In genomic region chr4:97824451-97824850, GRCm38 (mm10) we compare ENCODE assay signal across 15 mouse cellular contexts. TPM values are rescaled to one million over a fixed set of nuclear protein-coding genes. Genes with fewer than 3 reads are reported as not detected.
A peak's percentile ranks its signal among the peaks of the same experiment; 100 is the strongest.
DNase-seq lines count a peak whose midpoint lies in the region; ATAC-seq and TF ChIP-seq lines count a peak whose summit lies in the region.
"Had no signal": no experiment of that assay in that cellular context is flagged by ENCODE, and none has a peak within 500 bp of the region (broad histone marks: within the 10 kb centered on the region; RNA-seq: fewer than 3 reads in every experiment).

No protein-coding gene starts in this region.

- DNase-seq in heart, adult 11 months, result peak; percentile 89
- no peak for DNase-seq in heart, postnatal 36 days
- peak; percentile 13 for DNase-seq in kidney, postnatal 0 days (ENCODE audit: low spot score)
- DNase-seq in kidney, adult 18-20 months, result no peak
- peak; percentile 77 for DNase-seq in brain, embryonic 14.5 days (ENCODE audit: low read depth)
- DNase-seq in heart, postnatal 4 days, result peak; percentile 46
- DNase-seq in urinary bladder, postnatal 36 days (ENCODE audit: low spot score in 2 of 2), result no peak
- no peak for DNase-seq in retina, embryonic 14.5 days (ENCODE audit: low spot score)
- DNase-seq: B cell, adult 2 months; cerebellum, adult 18-20 months; liver; right cerebral cortex, postnatal 14 days; thymus, postnatal 14 days had no signal

- H3K27me3 ChIP-seq in kidney, postnatal 0 days (ENCODE audit: insufficient read depth, low read length), result no peaks in the 10 kb centered on the region

- H3K4me3 ChIP-seq in kidney, postnatal 0 days (replicated peaks; ENCODE audit: low read depth, low read length), result no peak overlapping the region

- H3K9me3 ChIP-seq in kidney, postnatal 0 days (replicated peaks; ENCODE audit: low read length), result no peaks in the 10 kb centered on the region

- no peak overlapping the region for H3K9ac ChIP-seq in kidney, postnatal 0 days (ENCODE audit: low read depth, low read length)

- H3K4me1 ChIP-seq in kidney, postnatal 0 days (replicated peaks; ENCODE audit: insufficient read depth, low read length), result no peaks in the 10 kb centered on the region

- intact Hi-C loops in heart, postnatal 36 days (cut with DNase I), result no loop called here

- no peak overlapping the region for H3K4me2 ChIP-seq in kidney, postnatal 0 days (ENCODE audit: low read length)

- no peak overlapping the region for H3K27ac ChIP-seq in kidney, postnatal 0 days

- 63% methylated on average over 4 of the region's 4 CpGs for WGBS in kidney, postnatal 0 days

- no peaks in the 10 kb centered on the region for H3K36me3 ChIP-seq in kidney, postnatal 0 days (ENCODE audit: insufficient read depth, low read length)

- TF ChIP-seq POLR2A in brain, embryonic 14.5 days (IDR thresholded peaks at IDR 0.05; ENCODE audit: borderline replicate concordance, extremely low read depth, insufficient read depth, insufficient read length, poor library complexity, severe bottlenecking), result no peak

- no peak for ATAC-seq in kidney, postnatal 0 days (replicated peaks; ENCODE audit: low FRiP score, low read depth)

- no peak for TF ChIP-seq CTCF in kidney, postnatal 0 days (IDR thresholded peaks at IDR 0.05; ENCODE audit: low read depth)
- TF ChIP-seq CTCF in brain, embryonic 14.5 days (IDR thresholded peaks at IDR 0.05; ENCODE audit: borderline replicate concordance, extremely low read depth, insufficient read depth, insufficient read length), result no peak

RNA-seq across cellular contexts. Expression of gene E130114P18Rik, which starts 46.6 kb away (rescaled TPM):
- under 1 TPM in 1 of 2 experiments, not detected in 1; 0.28 TPM for total RNA-seq in heart, postnatal 36 days (2021)
- polyA plus RNA-seq in kidney, postnatal 0 days (2015; fragmentation: Nextera tagmentation; extraction: Ambion mirVana), result 0.38 and 0.71 TPM in 2 replicates
- polyA plus RNA-seq in brain, embryonic 14.5 days (2012; rRNA removed), result 19.7 and 31.1 TPM in 2 replicates
- not detected for total RNA-seq in heart, postnatal 4 days (2021)
- total RNA-seq: ES-E14; megakaryocyte progenitor cell, adult 5-6 weeks had no signal

RNA-seq across cellular contexts. Expression of gene Nfia, which starts 51.9 kb away (rescaled TPM):
- total RNA-seq in heart, postnatal 36 days (2021), result 100 to 1,000 TPM; 128 to 149 TPM
- 25.9 and 29.1 TPM in 2 replicates for polyA plus RNA-seq in kidney, postnatal 0 days (2015; fragmentation: Nextera tagmentation; extraction: Ambion mirVana)
- polyA plus RNA-seq in brain, embryonic 14.5 days (2012; rRNA removed), result 54.5 and 56.0 TPM in 2 replicates
- total RNA-seq in heart, postnatal 4 days (2021), result 100 to 1,000 TPM; 206 to 217 TPM

Comparison
In these comparisons a context has a peak if more than half of its experiments do, and no peak if none do; other contexts are left out.
1. DNase-seq: peak in heart, adult 11 months (single experiment), kidney, postnatal 0 days (single experiment), brain, embryonic 14.5 days (single experiment) and heart, postnatal 4 days (single experiment); none in heart, postnatal 36 days (0 of 2), kidney, adult 18-20 months (single experiment), urinary bladder, postnatal 36 days (0 of 2) and retina, embryonic 14.5 days (single experiment).